Mouse (Mus musculus): Measurements from ENCODE around the gene Rpl7l1. TPM values are rescaled to one million over a fixed set of nuclear protein-coding genes. Genes with fewer than 3 reads are reported as not detected.

Rpl7l1 gene
- polyA plus RNA-seq, 1 experiment: 115 TPM

DNA sequence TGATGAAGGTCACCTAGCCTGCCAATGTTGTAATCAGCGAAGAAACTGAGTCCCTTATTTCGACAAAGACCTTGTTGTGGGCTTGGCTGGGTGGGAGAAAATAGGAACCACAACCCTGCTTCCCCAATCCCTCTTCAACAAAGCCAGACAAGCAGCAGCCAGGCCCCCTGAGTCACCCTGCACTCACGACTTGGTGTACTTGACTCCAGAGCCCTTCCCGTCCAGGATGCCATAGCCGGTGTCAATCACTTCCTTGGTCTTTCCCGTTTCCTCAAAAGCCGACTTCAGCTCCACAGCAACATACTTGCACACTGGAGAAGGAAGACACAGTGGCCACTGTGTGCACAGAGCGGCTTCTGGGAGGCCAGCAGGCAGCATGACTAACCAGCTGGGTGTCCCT is 35.2 kb downstream of the Rpl7l1 start:
- H3K4me3 ChIP-seq (ENCODE audit: insufficient read depth, low read length): no peak overlapping the region
- TF ChIP-seq POLR2A (IDR thresholded peaks at IDR 0.05; ENCODE audit: low read depth, low read length) (no peak), CTCF (IDR thresholded peaks at IDR 0.05; ENCODE audit: borderline replicate concordance, insufficient read depth, low read length) (no peak)
- H3K4me1 ChIP-seq (ENCODE audit: control insufficient read depth, insufficient read depth, low read length): 0 out of 2 replicates have a peak, but pooled peaks cover 5% of the 10 kb centered on the region
- H3K27ac ChIP-seq (ENCODE audit: insufficient read depth, low read length): no peak overlapping the region

DNA sequence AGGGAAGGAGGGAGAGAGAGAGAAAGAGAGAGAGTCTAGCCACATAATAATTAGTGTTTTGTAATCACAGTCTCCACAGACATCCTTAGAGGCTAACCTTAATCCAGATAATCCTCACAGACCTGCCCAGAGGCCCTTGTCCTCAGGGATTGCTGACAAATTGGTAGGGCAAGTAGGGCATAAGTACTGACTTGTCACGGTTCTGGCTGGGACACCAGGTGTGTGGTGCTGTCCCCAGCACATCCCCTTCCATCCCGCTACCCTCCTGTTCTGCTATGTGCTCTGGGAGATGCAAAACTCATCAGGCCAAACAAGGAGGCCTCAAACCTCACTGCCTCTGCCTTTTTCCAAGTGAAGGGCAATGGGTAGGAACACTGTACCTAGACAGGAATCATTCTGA is 37.0 kb downstream of the Rpl7l1 start:
- Histone ChIP-seq H3K4me1 (ENCODE audit: control insufficient read depth, insufficient read depth, low read length) (no peaks in the 10 kb centered on the region), H3K27ac (ENCODE audit: insufficient read depth, low read length) (no peak overlapping the region), H3K4me3 (ENCODE audit: insufficient read depth, low read length) (no peak overlapping the region)
- no peak for TF ChIP-seq CTCF (IDR thresholded peaks at IDR 0.05; ENCODE audit: borderline replicate concordance, insufficient read depth, low read length)
- TF ChIP-seq POLR2A (IDR thresholded peaks at IDR 0.05; ENCODE audit: low read depth, low read length): no peak

- Histone ChIP-seq H3K4me3 (ENCODE audit: insufficient read depth, low read length) (no peak overlapping the region), H3K27ac (ENCODE audit: insufficient read depth, low read length) (no peak overlapping the region), H3K4me1 (ENCODE audit: control insufficient read depth, insufficient read depth, low read length) (no peaks in the 10 kb centered on the region)
- TF ChIP-seq CTCF (IDR thresholded peaks at IDR 0.05; ENCODE audit: borderline replicate concordance, insufficient read depth, low read length) (no peak), POLR2A (IDR thresholded peaks at IDR 0.05; ENCODE audit: low read depth, low read length) (no peak)
Measured at GRCm38 (mm10) chr17:46742986-46743385, 39.5 kb downstream of the Rpl7l1 start.

DNA sequence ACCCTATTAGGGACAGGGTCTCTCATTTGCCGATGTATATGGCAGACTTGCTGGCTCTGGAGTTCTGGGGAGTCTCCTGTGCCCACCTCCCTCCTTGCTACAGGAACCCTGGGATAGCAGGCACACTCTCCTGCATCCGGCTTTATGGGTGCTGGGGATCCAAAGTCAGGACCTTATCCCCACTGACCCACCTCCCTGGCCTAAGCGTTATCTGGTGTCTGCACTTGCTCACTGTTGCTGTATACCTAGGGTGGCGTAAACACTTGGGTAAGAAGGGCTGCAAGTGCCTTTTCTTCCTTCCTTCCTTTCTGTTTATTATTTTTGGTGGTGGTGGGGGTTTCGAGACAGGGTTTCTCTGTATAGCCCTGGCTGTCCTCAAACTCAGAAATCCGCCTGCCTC is 41.2 kb downstream of the Rpl7l1 start:
- H3K4me3 ChIP-seq (ENCODE audit: insufficient read depth, low read length): no peak overlapping the region
- no peak overlapping the region for H3K27ac ChIP-seq (ENCODE audit: insufficient read depth, low read length)
- H3K4me1 ChIP-seq (ENCODE audit: control insufficient read depth, insufficient read depth, low read length): no peaks in the 10 kb centered on the region
- TF ChIP-seq POLR2A (IDR thresholded peaks at IDR 0.05; ENCODE audit: low read depth, low read length): no peak
- no peak for TF ChIP-seq CTCF (IDR thresholded peaks at IDR 0.05; ENCODE audit: borderline replicate concordance, insufficient read depth, low read length)

- Histone ChIP-seq H3K4me1 (ENCODE audit: control insufficient read depth, insufficient read depth, low read length) (no peaks in the 10 kb centered on the region), H3K4me3 (ENCODE audit: insufficient read depth, low read length) (no peak overlapping the region), H3K27ac (ENCODE audit: insufficient read depth, low read length) (no peak overlapping the region)
- TF ChIP-seq POLR2A (IDR thresholded peaks at IDR 0.05; ENCODE audit: low read depth, low read length) (no peak), CTCF (IDR thresholded peaks at IDR 0.05; ENCODE audit: borderline replicate concordance, insufficient read depth, low read length) (peak; percentile 33; the same call in 1 of the 2 replicates)
Measured at GRCm38 (mm10) chr17:46736160-46736559, 46.3 kb downstream of the Rpl7l1 start.

DNA sequence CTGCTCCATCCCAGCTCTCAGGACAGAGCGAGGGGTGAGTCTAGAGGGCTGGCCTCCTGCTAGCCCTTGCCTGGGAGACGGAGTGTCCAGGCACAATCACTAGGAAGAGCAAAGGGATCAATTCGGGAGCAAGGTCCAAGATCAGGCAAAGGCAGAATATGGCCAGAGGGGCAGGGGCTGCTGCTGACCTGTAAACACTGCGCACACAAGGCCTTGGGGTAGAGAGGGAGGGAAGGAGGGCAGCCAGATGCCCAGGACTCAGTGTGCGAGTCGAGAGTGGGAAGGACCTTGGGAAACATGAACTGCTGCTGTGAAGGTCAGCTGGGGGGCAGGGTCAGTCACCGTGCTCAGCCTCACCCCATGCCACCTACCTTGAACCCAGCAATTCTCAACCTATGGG is 47.2 kb downstream of the Rpl7l1 start:
- Histone ChIP-seq H3K4me3 (ENCODE audit: insufficient read depth, low read length) (no peak overlapping the region), H3K4me1 (ENCODE audit: control insufficient read depth, insufficient read depth, low read length) (no peaks in the 10 kb centered on the region), H3K27ac (ENCODE audit: insufficient read depth, low read length) (no peak overlapping the region)
- TF ChIP-seq CTCF (IDR thresholded peaks at IDR 0.05; ENCODE audit: borderline replicate concordance, insufficient read depth, low read length) (no peak), POLR2A (IDR thresholded peaks at IDR 0.05; ENCODE audit: low read depth, low read length) (no peak)

- H3K4me1 ChIP-seq (ENCODE audit: control insufficient read depth, insufficient read depth, low read length): no peaks in the 10 kb centered on the region
Measured at GRCm38 (mm10) chr17:46734055-46734454, 48.4 kb downstream of the Rpl7l1 start.

GRCm38 (mm10) chr17:46728904-46729318 is 53.6 kb downstream of the Rpl7l1 start, which contains the start of gene Gnmt:
Gnmt (minus strand) TSS chr17:46729168.
- Histone ChIP-seq H3K27ac (ENCODE audit: insufficient read depth, low read length) (no peak within 1 kb of the TSS), H3K4me1 (ENCODE audit: control insufficient read depth, insufficient read depth, low read length) (no peaks in the 10 kb centered on the region), H3K4me3 (ENCODE audit: insufficient read depth, low read length) (no peak within 1 kb of the TSS)
- TF ChIP-seq POLR2A (IDR thresholded peaks at IDR 0.05; ENCODE audit: low read depth, low read length): no peak
- TF ChIP-seq CTCF (IDR thresholded peaks at IDR 0.05; ENCODE audit: borderline replicate concordance, insufficient read depth, low read length): no peak

More at GRCm38 (mm10) chr17:46734055-46734454, 48.4 kb downstream of the Rpl7l1 start:
- Histone ChIP-seq H3K27ac (ENCODE audit: insufficient read depth, low read length) (no peak overlapping the region), H3K4me3 (ENCODE audit: insufficient read depth, low read length) (no peak overlapping the region)
- TF ChIP-seq POLR2A (IDR thresholded peaks at IDR 0.05; ENCODE audit: low read depth, low read length) (no peak), CTCF (IDR thresholded peaks at IDR 0.05; ENCODE audit: borderline replicate concordance, insufficient read depth, low read length) (no peak)

- H3K4me3 ChIP-seq (ENCODE audit: insufficient read depth, low read length): no peak overlapping the region
- no peak overlapping the region for H3K27ac ChIP-seq (ENCODE audit: insufficient read depth, low read length)
- no peaks in the 10 kb centered on the region for H3K4me1 ChIP-seq (ENCODE audit: control insufficient read depth, insufficient read depth, low read length)
- TF ChIP-seq CTCF (IDR thresholded peaks at IDR 0.05; ENCODE audit: borderline replicate concordance, insufficient read depth, low read length) (no peak), POLR2A (IDR thresholded peaks at IDR 0.05; ENCODE audit: low read depth, low read length) (no peak)
Measured at GRCm38 (mm10) chr17:46728496-46728895, 54.0 kb downstream of the Rpl7l1 start.

- TF ChIP-seq CTCF (IDR thresholded peaks at IDR 0.05; ENCODE audit: borderline replicate concordance, insufficient read depth, low read length) (peak; percentile 5; the same call in 1 of the 2 replicates), POLR2A (IDR thresholded peaks at IDR 0.05; ENCODE audit: low read depth, low read length) (no peak)
- H3K4me3 ChIP-seq (ENCODE audit: insufficient read depth, low read length): no peak overlapping the region
Measured at GRCm38 (mm10) chr17:46728021-46728420, 54.5 kb downstream of the Rpl7l1 start.

GRCm38 (mm10) chr17:46727271-46727670 is 55.2 kb downstream of the Rpl7l1 start:
- no peak overlapping the region for H3K27ac ChIP-seq (ENCODE audit: insufficient read depth, low read length)
- no peak overlapping the region for H3K4me3 ChIP-seq (ENCODE audit: insufficient read depth, low read length)
- no peaks in the 10 kb centered on the region for H3K4me1 ChIP-seq (ENCODE audit: control insufficient read depth, insufficient read depth, low read length)
- TF ChIP-seq CTCF (IDR thresholded peaks at IDR 0.05; ENCODE audit: borderline replicate concordance, insufficient read depth, low read length): no peak
- TF ChIP-seq POLR2A (IDR thresholded peaks at IDR 0.05; ENCODE audit: low read depth, low read length): no peak

More at GRCm38 (mm10) chr17:46728021-46728420, 54.5 kb downstream of the Rpl7l1 start:
- Histone ChIP-seq H3K27ac (ENCODE audit: insufficient read depth, low read length) (no peak overlapping the region), H3K4me1 (ENCODE audit: control insufficient read depth, insufficient read depth, low read length) (no peaks in the 10 kb centered on the region)
